Mouse (Mus musculus) heart, embryonic 13.5 days (tissue): ENCODE data around the gene D930048N14Rik. TPM values are rescaled to one million over a fixed set of nuclear protein-coding genes. Genes with fewer than 3 reads are reported as not detected.
A peak's percentile ranks its signal among the peaks of the same experiment; 100 is the strongest.
"Not testable (repeated sequence)": the region's sequence is repeated elsewhere in the genome, so short reads cannot be mapped to it uniquely, and the experiment has no call there.

Experiments used
- ATAC-seq: fragments of 200-750 bp; cut with Nextera tagmentation; 2 replicates; pipeline ENCODE4 v1.8.0; 2017; ENCODE audit warnings: moderate TSS enrichment; ENCODE audit not compliant: insufficient number of reproducible peaks, low FRiP score, low TSS enrichment; ENCODE audit errors: extremely low read depth
- H3K27ac ChIP-seq: fragments of 300-500 bp; sonication (generic); replicated peaks from 2 replicates; pipeline ENCODE4 v1.5.1; 2015; ENCODE audit warnings: moderate library complexity, mild to moderate bottlenecking, inconsistent platforms
- H3K27me3 ChIP-seq: fragments of 300-500 bp; sonication (generic); replicated peaks from 2 replicates; pipeline ENCODE4 v1.6.1; 2015; ENCODE audit warnings: mild to moderate bottlenecking, inconsistent platforms
- H3K36me3 ChIP-seq: fragments of 300-500 bp; sonication (generic); 2 replicates; pipeline ENCODE4 v1.6.1; 2015; ENCODE audit warnings: mild to moderate bottlenecking, inconsistent platforms
- H3K4me1 ChIP-seq: fragments of 300-500 bp; sonication (generic); 2 replicates; pipeline ENCODE4 v1.6.1; 2015; ENCODE audit warnings: inconsistent platforms
- H3K4me2 ChIP-seq: fragments of 300-500 bp; sonication (generic); 2 replicates; pipeline ENCODE4 v1.6.1; 2015; ENCODE audit warnings: inconsistent platforms, mild to moderate bottlenecking, moderate library complexity
- H3K4me3 ChIP-seq: fragments of 300-500 bp; sonication (generic); 2 replicates; pipeline ENCODE4 v1.5.1; 2015; ENCODE audit warnings: moderate library complexity, mild to moderate bottlenecking, inconsistent platforms
- H3K9ac ChIP-seq: fragments of 300-500 bp; sonication (generic); 2 replicates; pipeline ENCODE4 v1.6.1; 2015; ENCODE audit warnings: inconsistent platforms, mild to moderate bottlenecking, moderate library complexity
- H3K9me3 ChIP-seq: fragments of 300-500 bp; sonication (generic); 2 replicates; pipeline ENCODE4 v1.6.1; 2016; ENCODE audit warnings: inconsistent platforms
- WGBS: fragments of 180-500 bp; shearing (Covaris S2); methylation state at CpG from one replicate; pipeline ENCODE4 v1.1.7; 2015; ENCODE audit warnings: mixed read lengths; 5-methylcytosine and 5-hydroxymethylcytosine counted together
- polyA plus RNA-seq: library from polyadenylated mRNA; unstranded; fragments of >200 nt; fragmentation: Nextera tagmentation; extraction: Ambion mirVana; gene quantifications from 2 replicates; pipeline ENCODE4 v1.2.1, GENCODE M21; 2015

The D930048N14Rik gene
- polyA plus RNA-seq, 1 experiment from 2014 or later: 0.86 TPM

- H3K4me2 ChIP-seq: peak overlapping the region; percentile 81
- H3K9ac ChIP-seq: peak overlapping the region; percentile 83
- 93% methylated on average over 7 of the region's 7 CpGs for WGBS
- not testable (repeated sequence) for H3K27me3 ChIP-seq, ATAC-seq, H3K27ac ChIP-seq, H3K36me3 ChIP-seq, H3K9me3 ChIP-seq
- H3K4me1 ChIP-seq: peaks cover 32% of the 10 kb centered on the region
- H3K4me3 ChIP-seq: peak overlapping the region; percentile 52
Measured at GRCm38 (mm10) chr11:51616113-51616512, 34.6 kb upstream of the D930048N14Rik start.

DNA sequence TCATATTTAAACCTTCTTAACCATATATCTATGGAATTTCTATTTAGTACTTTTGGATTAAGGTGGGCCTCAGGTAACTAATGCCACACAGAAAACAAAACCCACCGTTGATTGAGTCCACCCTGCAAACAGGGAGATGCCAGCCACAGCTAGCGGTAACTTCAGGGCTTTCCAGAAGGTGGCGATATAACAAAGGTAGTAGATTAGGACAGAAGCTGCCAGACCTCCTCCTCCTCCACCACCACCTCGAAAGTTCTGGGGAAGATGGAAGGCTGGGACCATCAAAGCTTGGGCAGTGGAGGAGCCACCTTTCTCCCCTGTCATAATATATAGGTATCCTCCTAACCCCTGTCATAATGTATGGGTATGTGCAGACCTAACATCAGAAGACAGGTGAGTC is 33.1 kb upstream of the D930048N14Rik start:
- WGBS: 5% methylated on average over 4 of the region's 4 CpGs
- H3K4me2 ChIP-seq: no peak overlapping the region

GRCm38 (mm10) chr11:51618894-51619408 is 31.8 kb upstream of the D930048N14Rik start:
- ATAC-seq: no peak
- H3K4me3 ChIP-seq: peak overlapping the region; percentile 91
- WGBS: 40% methylated on average over 8 of the region's 8 CpGs
- H3K4me1 ChIP-seq: peaks cover 39% of the 10 kb centered on the region
- no peaks in the 10 kb centered on the region for H3K27me3 ChIP-seq
- H3K4me2 ChIP-seq: peak overlapping the region; percentile 90
- H3K9me3 ChIP-seq: no peaks in the 10 kb centered on the region
- 0 out of 2 replicates have a peak overlapping the region, but pooled peaks have one; percentile 24 for H3K27ac ChIP-seq
- H3K36me3 ChIP-seq: peaks cover 28% of the 10 kb centered on the region
- H3K9ac ChIP-seq: peak overlapping the region; percentile 72

More for the DNA sequence above, 33.1 kb upstream of the D930048N14Rik start:
- Histone ChIP-seq H3K4me3 (no peak overlapping the region), H3K27ac (no peak overlapping the region), H3K4me1 (peaks cover 39% of the 10 kb centered on the region), H3K27me3 (no peaks in the 10 kb centered on the region), H3K9me3 (no peaks in the 10 kb centered on the region), H3K36me3 (peaks cover 16% of the 10 kb centered on the region), H3K9ac (no peak overlapping the region)
- ATAC-seq: no peak

DNA sequence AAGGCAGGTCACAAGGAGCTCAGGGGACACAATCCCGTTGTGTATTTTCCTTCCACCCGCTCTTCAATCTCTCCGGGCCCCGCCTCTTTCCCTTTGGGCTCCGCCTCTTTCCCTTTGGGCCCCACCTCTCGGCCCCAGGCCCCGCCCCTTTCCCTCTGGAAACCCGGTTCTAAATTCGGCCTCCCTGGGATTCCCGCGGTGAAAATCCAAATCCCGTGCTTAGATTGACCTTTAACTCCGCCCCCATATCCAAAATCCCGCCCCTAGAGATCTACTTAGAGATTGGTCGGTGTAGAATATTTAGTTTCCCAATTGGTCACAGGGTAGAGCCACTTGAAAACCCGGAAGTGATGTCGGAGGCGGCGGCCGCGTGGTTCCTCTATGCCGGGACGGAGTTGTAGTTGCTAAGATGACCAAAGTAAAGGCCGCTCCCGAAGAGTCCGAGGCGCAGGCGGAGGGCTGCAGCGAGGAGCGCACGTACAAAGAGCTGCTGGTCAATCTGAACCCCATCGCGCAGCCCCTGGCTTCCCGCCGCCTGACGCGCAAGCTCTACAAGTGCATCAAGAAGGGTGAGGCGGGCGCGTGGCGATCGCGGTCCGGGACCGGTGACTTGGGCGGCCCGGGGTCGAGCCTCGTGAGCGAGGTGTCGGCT is 31.2 kb upstream of the D930048N14Rik start, which contains the start of gene Nhp2:
Nhp2 (plus strand) TSS at position 327 of the 652 bp plus-strand sequence.
- H3K9ac ChIP-seq: peak within 1 kb of the TSS; percentile 90
- H3K4me2 ChIP-seq: peak within 1 kb of the TSS; percentile 90
- ATAC-seq: peak; percentile 85
- H3K4me3 ChIP-seq: peak within 1 kb of the TSS; percentile 91
- H3K4me1 ChIP-seq: peaks cover 38% of the 10 kb centered on the region
- H3K9me3 ChIP-seq: no peaks in the 10 kb centered on the region
- H3K27me3 ChIP-seq: no peaks in the 10 kb centered on the region
- WGBS: under 1% methylated on average over 51 of the region's 51 CpGs
- peaks cover 34% of the 10 kb centered on the region for H3K36me3 ChIP-seq
- peak within 1 kb of the TSS; percentile 53 for H3K27ac ChIP-seq

DNA sequence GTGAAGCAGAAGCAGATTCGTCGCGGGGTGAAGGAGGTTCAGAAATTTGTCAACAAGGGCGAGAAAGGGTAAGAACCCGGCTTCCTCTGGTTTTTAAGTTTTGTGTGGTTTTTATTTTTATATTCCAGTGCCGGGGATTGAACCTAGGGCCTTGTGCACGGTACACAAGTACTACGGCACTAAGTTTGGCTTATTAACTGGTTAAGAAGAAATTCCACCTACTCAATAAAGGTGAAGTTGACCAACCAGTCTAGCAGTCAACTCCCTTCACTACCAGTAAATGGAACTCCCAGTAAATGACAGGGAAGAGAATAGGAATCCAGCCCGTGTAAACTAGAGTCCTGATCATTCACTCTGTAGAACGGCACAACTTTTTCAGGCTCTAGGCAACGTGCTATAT is 30.7 kb upstream of the D930048N14Rik start:
- Histone ChIP-seq H3K36me3 (peaks cover 39% of the 10 kb centered on the region), H3K4me3 (peak overlapping the region; percentile 91), H3K4me1 (peaks cover 33% of the 10 kb centered on the region), H3K27me3 (no peaks in the 10 kb centered on the region), H3K4me2 (peak overlapping the region; percentile 90), H3K27ac (peak overlapping the region; percentile 53), H3K9ac (peak overlapping the region; percentile 90), H3K9me3 (no peaks in the 10 kb centered on the region)
- WGBS: under 1% methylated on average over 11 of the region's 11 CpGs
- no peak for ATAC-seq

- Histone ChIP-seq H3K9ac (no peak overlapping the region), H3K27me3 (no peaks in the 10 kb centered on the region), H3K36me3 (peaks cover 55% of the 10 kb centered on the region), H3K4me1 (peaks cover 26% of the 10 kb centered on the region), H3K4me3 (no peak overlapping the region), H3K4me2 (no peak overlapping the region), H3K9me3 (no peaks in the 10 kb centered on the region), H3K27ac (no peak overlapping the region)
- no peak for ATAC-seq
- WGBS: 92% methylated on average over 2 of the region's 2 CpGs
Measured at GRCm38 (mm10) chr11:51621776-51622175, 29.0 kb upstream of the D930048N14Rik start.

DNA sequence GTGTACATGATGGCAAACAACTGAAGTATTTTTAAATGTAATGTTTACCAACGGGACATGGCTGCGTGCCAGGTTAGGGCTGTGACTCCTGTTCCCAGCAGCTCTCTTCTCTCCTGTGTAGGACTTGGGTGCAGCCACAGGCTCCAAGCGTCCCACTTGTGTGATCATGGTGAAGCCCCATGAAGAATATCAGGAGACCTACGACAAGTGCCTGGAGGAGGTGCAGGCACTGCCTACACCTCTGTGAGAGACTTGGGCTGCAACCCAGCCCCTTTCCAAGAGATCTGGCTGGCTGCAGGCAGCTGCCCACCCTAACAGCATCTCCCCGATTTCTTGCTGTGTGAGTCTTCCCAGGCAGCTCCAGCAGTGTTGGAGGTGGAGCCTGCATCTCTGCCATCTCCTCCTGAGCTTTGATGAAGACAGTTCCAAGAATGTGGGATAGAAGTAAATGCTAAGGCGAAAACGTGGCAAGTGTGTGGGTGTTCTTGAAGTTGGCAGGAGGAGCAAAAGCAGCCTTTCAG is 27.7 kb upstream of the D930048N14Rik start:
- Histone ChIP-seq H3K4me3 (no peak overlapping the region), H3K9ac (no peak overlapping the region), H3K27me3 (no peaks in the 10 kb centered on the region), H3K4me1 (peaks cover 26% of the 10 kb centered on the region), H3K4me2 (no peak overlapping the region), H3K27ac (no peak overlapping the region), H3K9me3 (no peaks in the 10 kb centered on the region), H3K36me3 (peaks cover 67% of the 10 kb centered on the region)
- WGBS: 88% methylated on average over 7 of the region's 7 CpGs
- no peak for ATAC-seq

DNA sequence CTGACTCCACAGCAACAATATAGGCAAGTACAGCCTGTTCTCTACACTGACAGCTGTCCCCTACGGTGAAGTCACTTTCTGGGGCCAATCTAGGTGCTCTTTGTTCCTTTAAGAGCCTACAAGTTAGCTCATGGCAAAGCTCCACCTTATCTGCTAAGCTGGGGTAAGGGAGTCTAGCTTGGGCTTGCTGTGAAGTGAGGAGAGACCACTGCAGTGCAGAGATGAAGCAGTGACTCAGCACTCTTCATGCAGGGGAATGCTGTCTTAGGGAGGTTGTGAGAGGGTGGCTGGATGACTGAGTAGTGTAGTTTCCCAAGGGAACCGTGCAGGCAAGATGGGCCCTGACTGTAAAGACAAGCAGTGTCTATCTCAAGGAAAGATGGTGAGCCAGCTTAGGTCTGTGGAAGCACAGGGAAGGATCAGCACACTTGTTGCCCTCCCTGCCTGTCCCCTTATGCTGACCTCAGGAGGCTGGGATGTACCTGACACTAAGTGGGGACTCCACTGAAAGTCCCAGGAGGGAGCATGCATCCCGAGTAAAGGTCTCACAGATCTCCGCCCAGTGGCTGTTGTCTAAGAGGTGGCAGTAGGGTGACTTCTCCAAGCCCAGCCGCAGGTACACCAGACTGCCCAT is 25.4 kb upstream of the D930048N14Rik start:
- Histone ChIP-seq H3K4me2 (no peak overlapping the region), H3K27me3 (no peaks in the 10 kb centered on the region), H3K4me1 (peaks cover 18% of the 10 kb centered on the region), H3K27ac (no peak overlapping the region), H3K4me3 (no peak overlapping the region), H3K9ac (no peak overlapping the region), H3K36me3 (peaks cover 81% of the 10 kb centered on the region), H3K9me3 (no peaks in the 10 kb centered on the region)
- no peak for ATAC-seq
- WGBS: 59% methylated on average over 5 of the region's 5 CpGs

- no peak overlapping the region for H3K4me2 ChIP-seq
- no peaks in the 10 kb centered on the region for H3K9me3 ChIP-seq
- no peak for ATAC-seq
- peaks cover 68% of the 10 kb centered on the region for H3K36me3 ChIP-seq
- no peak overlapping the region for H3K4me3 ChIP-seq
- H3K9ac ChIP-seq: no peak overlapping the region
- no peaks in the 10 kb centered on the region for H3K27me3 ChIP-seq
- 92% methylated on average over 9 of the region's 9 CpGs for WGBS
- no peak overlapping the region for H3K27ac ChIP-seq
- peaks cover 6% of the 10 kb centered on the region; the same call in 1 of the 2 replicates for H3K4me1 ChIP-seq
Measured at GRCm38 (mm10) chr11:51627425-51627824, 23.3 kb upstream of the D930048N14Rik start.

- Histone ChIP-seq H3K36me3 (peaks cover 64% of the 10 kb centered on the region), H3K4me1 (peaks cover 6% of the 10 kb centered on the region; the same call in 1 of the 2 replicates), H3K9me3 (no peaks in the 10 kb centered on the region), H3K9ac (no peak overlapping the region), H3K4me3 (no peak overlapping the region), H3K27ac (no peak overlapping the region), H3K27me3 (no peaks in the 10 kb centered on the region), H3K4me2 (no peak overlapping the region)
- WGBS: 76% methylated on average over 8 of the region's 8 CpGs
- ATAC-seq: no peak
Measured at GRCm38 (mm10) chr11:51627907-51628306, 22.8 kb upstream of the D930048N14Rik start.

GRCm38 (mm10) chr11:51629651-51630314 is 21.0 kb upstream of the D930048N14Rik start:
- ATAC-seq: no peak
- H3K27me3 ChIP-seq: no peaks in the 10 kb centered on the region
- WGBS: 76% methylated on average over 15 of the region's 15 CpGs
- H3K4me3 ChIP-seq: no peak overlapping the region
- no peak overlapping the region for H3K27ac ChIP-seq
- peaks cover 15% of the 10 kb centered on the region for H3K4me1 ChIP-seq
- H3K4me2 ChIP-seq: no peak overlapping the region
- no peaks in the 10 kb centered on the region for H3K9me3 ChIP-seq
- H3K36me3 ChIP-seq: peaks cover 45% of the 10 kb centered on the region
- H3K9ac ChIP-seq: no peak overlapping the region
